8 mouse cellular contexts compared by ENCODE assay signal in the genomic region with DNA sequence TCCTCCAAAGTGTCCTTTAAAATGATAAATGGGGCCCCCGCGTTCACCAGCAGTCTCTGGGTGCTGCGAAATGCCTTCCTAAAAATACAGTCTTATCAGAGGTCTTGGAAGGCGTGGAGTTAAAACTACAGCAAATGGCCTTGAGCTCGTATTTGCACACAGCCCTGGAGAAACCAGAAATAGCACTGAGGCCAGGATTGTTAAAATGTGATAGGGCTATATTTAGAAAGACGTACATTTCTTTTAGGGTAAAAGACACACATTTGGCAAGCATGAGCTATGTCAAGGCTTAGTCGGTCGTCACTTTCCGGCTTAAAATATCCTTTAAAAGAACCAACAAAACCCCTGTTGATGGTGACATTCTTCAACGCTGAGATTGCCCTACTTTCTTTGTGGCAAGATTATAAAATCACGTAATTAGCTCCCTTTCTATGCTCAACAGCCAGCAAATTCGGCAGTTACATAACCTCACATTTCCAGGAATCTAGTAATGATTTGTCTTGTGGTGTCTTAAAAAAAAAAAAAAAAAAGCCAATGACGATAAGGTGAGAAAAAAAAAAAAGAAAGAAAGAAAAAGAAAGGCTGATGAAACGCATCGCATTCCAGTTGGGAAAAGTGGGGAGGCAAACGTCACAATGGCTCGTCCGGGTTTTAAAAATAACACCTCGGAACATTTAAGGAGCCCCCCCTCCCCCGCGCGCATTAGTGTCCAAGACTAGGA. TPM values are rescaled to one million over a fixed set of nuclear protein-coding genes. Genes with fewer than 3 reads are reported as not detected.
DNase-seq lines count a peak whose midpoint lies in the region; ATAC-seq and TF ChIP-seq lines count a peak whose summit lies in the region.

No protein-coding gene starts in this region.

- no peak for ATAC-seq in heart, embryonic 13.5 days (ENCODE audit: extremely low read depth, insufficient number of reproducible peaks, low FRiP score, low TSS enrichment)
- no peak for ATAC-seq in midbrain, postnatal 0 days (ENCODE audit: low FRiP score)

- peaks cover 6% of the 10 kb centered on the region; the same call in 1 of the 2 replicates for H3K4me1 ChIP-seq in lung, adult 2 months (ENCODE audit: control insufficient read depth, insufficient read depth, low read length)
- peaks cover 47% of the 10 kb centered on the region for H3K4me1 ChIP-seq in heart, embryonic 13.5 days
- peaks cover 9% of the 10 kb centered on the region; the same call in 1 of the 2 replicates for H3K4me1 ChIP-seq in midbrain, postnatal 0 days (ENCODE audit: insufficient read depth, low read length)

- peak overlapping the region; percentile 98 for H3K4me2 ChIP-seq in heart, embryonic 13.5 days
- peak overlapping the region; percentile 97 for H3K4me2 ChIP-seq in midbrain, postnatal 0 days (ENCODE audit: low read depth, low read length, poor library complexity, severe bottlenecking)

- TF ChIP-seq CTCF in lung, adult 2 months (IDR thresholded peaks at IDR 0.05; ENCODE audit: insufficient read depth, low read length) = no peak
- no peak for TF ChIP-seq CTCF in midbrain, postnatal 0 days (IDR thresholded peaks at IDR 0.05)

- H3K36me3 ChIP-seq in heart, embryonic 13.5 days = no peaks in the 10 kb centered on the region
- H3K36me3 ChIP-seq in midbrain, postnatal 0 days (ENCODE audit: insufficient read depth, low read length) = no peaks in the 10 kb centered on the region

- H3K9me3 ChIP-seq in heart, embryonic 13.5 days = no peaks in the 10 kb centered on the region
- no peaks in the 10 kb centered on the region for H3K9me3 ChIP-seq in midbrain, postnatal 0 days (ENCODE audit: low read length)

- peak overlapping the region; percentile 15 for H3K4me3 ChIP-seq in lung, adult 2 months (replicated peaks; ENCODE audit: extremely low read depth, low read depth, low read length)
- H3K4me3 ChIP-seq in heart, embryonic 13.5 days = peak overlapping the region; percentile 88
- peak overlapping the region; percentile 62 for H3K4me3 ChIP-seq in midbrain, postnatal 0 days (ENCODE audit: low read depth, low read length)

- no peak for TF ChIP-seq POLR2A in lung, adult 2 months (IDR thresholded peaks at IDR 0.05; ENCODE audit: borderline replicate concordance, extremely low read depth, low read depth, low read length)

- intact Hi-C loops in left cerebral cortex, postnatal 36 days (cut with DNase I) = loop anchor here (2.0 to 5.0 kb wide), 3 partner anchors 51 to 118 kb away; partner anchors contain the start of gene Auh

- peak overlapping the region; percentile 96 for H3K9ac ChIP-seq in heart, embryonic 13.5 days
- H3K9ac ChIP-seq in midbrain, postnatal 0 days (replicated peaks; ENCODE audit: low read length, poor library complexity, severe bottlenecking) = peak overlapping the region; percentile 66

- peaks cover 3% of the 10 kb centered on the region; the same call in 1 of the 2 replicates for H3K27me3 ChIP-seq in heart, embryonic 13.5 days (replicated peaks)
- H3K27me3 ChIP-seq in midbrain, postnatal 0 days (ENCODE audit: insufficient read depth, low read length) = no peaks in the 10 kb centered on the region

- WGBS in lung, adult 2 months = 3% methylated on average over 22 of the region's 22 CpGs
- WGBS in heart, embryonic 13.5 days = under 1% methylated on average over 22 of the region's 22 CpGs
- WGBS in midbrain, postnatal 0 days = under 1% methylated on average over 22 of the region's 22 CpGs

- DNase-seq in lung, adult 2 months = no peak
- DNase-seq in lung, adult 18-20 months = no peak
- peak; percentile 37 for DNase-seq in embryo, embryonic 11 days
- peak; percentile 39 to 44 for DNase-seq in left cerebral cortex, postnatal 36 days (ENCODE audit: low spot score in 2 of 2)
- peak; percentile 40 for DNase-seq in midbrain, postnatal 0 days (ENCODE audit: low spot score)
- no peak for DNase-seq in urinary bladder, postnatal 10 days (ENCODE audit: low spot score)
- DNase-seq in thymus, postnatal 10 days (ENCODE audit: low spot score in 2 of 2) = no peak

- peak overlapping the region; percentile 98 for H3K27ac ChIP-seq in heart, embryonic 13.5 days (replicated peaks)
- peak overlapping the region; percentile 88 for H3K27ac ChIP-seq in midbrain, postnatal 0 days (ENCODE audit: low read depth, low read length)

RNA-seq across cellular contexts. Expression of gene Nfil3, which starts 1.4 kb away (rescaled TPM):
- 2.6 and 4.5 TPM in 2 replicates for polyA plus RNA-seq in lung, adult 2 months (2012; rRNA removed)
- polyA plus RNA-seq in heart, embryonic 13.5 days (2015; fragmentation: Nextera tagmentation; extraction: Ambion mirVana) = 36.8 and 41.9 TPM in 2 replicates
- 10 to 100 TPM; 13.3 to 15.5 TPM for total RNA-seq in left cerebral cortex, postnatal 36 days (2021)
- 15.7 and 20.8 TPM in 2 replicates for total RNA-seq in midbrain, postnatal 0 days (2014; rRNA removed)
- polyA plus RNA-seq in midbrain, postnatal 0 days (2015; fragmentation: Nextera tagmentation; extraction: Ambion mirVana) = 27.3 and 27.5 TPM in 2 replicates

RNA-seq across cellular contexts. Expression of gene Auh, which starts 50.0 kb away (rescaled TPM):
- 17.7 and 24.9 TPM in 2 replicates for polyA plus RNA-seq in lung, adult 2 months (2012; rRNA removed)
- polyA plus RNA-seq in heart, embryonic 13.5 days (2015; fragmentation: Nextera tagmentation; extraction: Ambion mirVana) = 49.1 and 57.4 TPM in 2 replicates
- 100 to 1,000 TPM in 1 of 2 experiments, 10 to 100 TPM in 1; 94.7 to 102 TPM for total RNA-seq in left cerebral cortex, postnatal 36 days (2021)
- total RNA-seq in midbrain, postnatal 0 days (2014; rRNA removed) = 33.7 and 53.9 TPM in 2 replicates
- polyA plus RNA-seq in midbrain, postnatal 0 days (2015; fragmentation: Nextera tagmentation; extraction: Ambion mirVana) = 55.9 and 59.6 TPM in 2 replicates

Comparison
In these comparisons a context has a peak if more than half of its experiments do, and no peak if none do; other contexts are left out.
1. DNase-seq: peak in embryo, embryonic 11 days (single experiment), left cerebral cortex, postnatal 36 days (2 of 2) and midbrain, postnatal 0 days (single experiment); none in lung, adult 2 months (single experiment), lung, adult 18-20 months (0 of 2), urinary bladder, postnatal 10 days (single experiment) and thymus, postnatal 10 days (0 of 2).
2. H3K4me3 ChIP-seq: peak in every context shown above with its lines; median percentile 88 in heart, embryonic 13.5 days; 62 in midbrain, postnatal 0 days; 15 in lung, adult 2 months.